Mouse (Mus musculus) stomach, postnatal 0 days (tissue): ENCODE data around the gene Cask. TPM values are rescaled to one million over a fixed set of nuclear protein-coding genes. Genes with fewer than 3 reads are reported as not detected.

Source experiments
- ATAC-seq: fragments of 200-750 bp; cut with Nextera tagmentation; 2 replicates; pipeline ENCODE4 v1.8.0; 2017; ENCODE audit not compliant: low FRiP score, low TSS enrichment
- DNase-seq: peaks from one replicate; pipeline ENCODE4 v3.0.0-alpha.2; 2016; ENCODE audit warnings: low spot score
- H3K27ac ChIP-seq: fragments of 300-500 bp; sonication (generic); replicated peaks from 2 replicates; pipeline ENCODE4 v1.5.1; 2014; ENCODE audit warnings: mild to moderate bottlenecking, control low read depth
- H3K27me3 ChIP-seq: fragments of 300-500 bp; sonication (generic); 2 replicates; pipeline ENCODE4 v1.6.1; 2014; ENCODE audit warnings: low read length; ENCODE audit not compliant: control insufficient read depth, insufficient read depth
- H3K36me3 ChIP-seq: fragments of 300-500 bp; sonication (generic); 2 replicates; pipeline ENCODE4 v1.6.1; 2014; ENCODE audit warnings: low read length, mixed read lengths; ENCODE audit not compliant: control insufficient read depth, insufficient read depth
- H3K4me1 ChIP-seq: fragments of 300-500 bp; sonication (generic); replicated peaks from 2 replicates; pipeline ENCODE4 v1.6.1; 2014; ENCODE audit warnings: antibody characterized with exemption; ENCODE audit not compliant: control insufficient read depth, insufficient read depth
- H3K4me2 ChIP-seq: fragments of 300-500 bp; sonication (generic); replicated peaks from 2 replicates; pipeline ENCODE4 v1.6.1; 2014; ENCODE audit warnings: low read depth, mild to moderate bottlenecking, control low read depth, moderate library complexity
- H3K4me3 ChIP-seq: fragments of 300-500 bp; sonication (generic); 2 replicates; pipeline ENCODE4 v1.5.1; 2014; ENCODE audit warnings: low read depth, low read length, control low read depth
- H3K9ac ChIP-seq: fragments of 300-500 bp; sonication (generic); 2 replicates; pipeline ENCODE4 v1.6.1; 2014; ENCODE audit warnings: mild to moderate bottlenecking, low read length, control low read depth, mixed read lengths
- H3K9me3 ChIP-seq: fragments of 300-500 bp; sonication (generic); 2 replicates; pipeline ENCODE4 v1.6.1; 2016; ENCODE audit warnings: low read length; ENCODE audit not compliant: control insufficient read depth
- CTCF ChIP-seq: IDR thresholded peaks from 2 replicates; pipeline ENCODE4 v1.5.1; 2016; ENCODE audit warnings: antibody characterized with exemption, low read depth, mild to moderate bottlenecking, moderate library complexity
- EP300 ChIP-seq: optimal IDR thresholded peaks from 2 replicates; pipeline ENCODE3; 2016; ENCODE audit warnings: antibody characterized with exemption
- WGBS: fragments of 180-500 bp; shearing (Covaris S2); extraction: QIAGEN DNeasy Blood & Tissue Kit; methylation state at CpG from one replicate; pipeline ENCODE4 v1.1.7; 2014; 5-methylcytosine and 5-hydroxymethylcytosine counted together
- polyA plus RNA-seq: library from polyadenylated mRNA; unstranded; fragments of >200 nt; fragmentation: Nextera tagmentation; extraction: Ambion mirVana; gene quantifications from 2 replicates; pipeline ENCODE4 v1.2.1, GENCODE M21; 2015

The Cask gene
- polyA plus RNA-seq, 1 experiment from 2014 or later: 9.3 TPM

DNA sequence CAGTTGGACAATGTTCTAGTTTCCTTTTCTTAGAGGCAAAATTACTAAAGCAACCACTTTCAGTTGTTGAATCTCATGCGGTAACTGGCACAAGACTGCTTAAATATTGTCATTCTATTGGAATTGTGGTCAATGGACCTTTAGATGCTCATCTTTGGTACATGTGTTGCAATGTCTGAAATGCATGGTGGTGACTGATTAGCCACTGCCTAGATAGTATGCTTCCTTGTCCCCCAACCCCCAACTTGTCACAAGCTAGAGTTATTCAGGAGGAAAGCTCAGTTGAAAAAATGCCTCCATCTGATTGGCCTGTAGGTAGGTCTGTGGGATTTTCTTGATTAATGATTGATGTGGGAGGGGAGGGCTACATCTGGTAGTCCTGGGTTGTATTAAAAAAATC lies 233.9 kb downstream of the Cask start:
- H3K36me3 ChIP-seq: no peaks in the 10 kb centered on the region
- 93% methylated on average over 1 of the region's 1 CpGs for WGBS
- ATAC-seq: no peak

DNA sequence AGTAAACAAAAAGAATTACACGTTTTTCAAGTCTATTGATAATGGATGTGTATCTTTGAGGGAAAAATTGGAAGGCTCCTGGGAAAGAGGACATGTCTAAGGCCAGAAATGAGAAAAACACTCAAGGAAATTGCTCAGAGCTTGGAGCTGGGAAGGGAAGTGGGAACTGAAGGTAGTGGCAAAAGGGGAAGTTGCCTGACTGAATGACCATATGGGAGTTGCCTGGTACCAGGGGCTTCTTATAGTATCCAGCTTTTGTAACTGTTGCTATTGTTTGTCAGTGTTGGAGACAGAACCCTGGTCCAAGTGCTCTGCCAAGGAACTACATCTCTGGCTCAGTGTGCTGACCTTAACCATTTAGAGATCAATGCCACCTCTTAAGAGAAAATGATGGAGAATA lies 234.4 kb downstream of the Cask start:
- Histone ChIP-seq H3K9me3 (no peaks in the 10 kb centered on the region), H3K9ac (no peak overlapping the region), H3K27me3 (no peaks in the 10 kb centered on the region), H3K4me3 (no peak overlapping the region), H3K36me3 (no peaks in the 10 kb centered on the region), H3K27ac (no peak overlapping the region), H3K4me1 (no peaks in the 10 kb centered on the region), H3K4me2 (no peak overlapping the region)
- TF ChIP-seq EP300: no peak
- no peak for TF ChIP-seq CTCF
- WGBS: 39% methylated on average over 1 of the region's 1 CpGs
- no peak for DNase-seq
- ATAC-seq: no peak

More for the DNA sequence above, 233.9 kb downstream of the Cask start:
- Histone ChIP-seq H3K9ac (no peak overlapping the region), H3K27ac (no peak overlapping the region), H3K4me1 (no peaks in the 10 kb centered on the region), H3K4me2 (no peak overlapping the region), H3K27me3 (no peaks in the 10 kb centered on the region), H3K9me3 (no peaks in the 10 kb centered on the region), H3K4me3 (no peak overlapping the region)
- no peak for TF ChIP-seq EP300
- TF ChIP-seq CTCF: no peak
- no peak for DNase-seq

DNA sequence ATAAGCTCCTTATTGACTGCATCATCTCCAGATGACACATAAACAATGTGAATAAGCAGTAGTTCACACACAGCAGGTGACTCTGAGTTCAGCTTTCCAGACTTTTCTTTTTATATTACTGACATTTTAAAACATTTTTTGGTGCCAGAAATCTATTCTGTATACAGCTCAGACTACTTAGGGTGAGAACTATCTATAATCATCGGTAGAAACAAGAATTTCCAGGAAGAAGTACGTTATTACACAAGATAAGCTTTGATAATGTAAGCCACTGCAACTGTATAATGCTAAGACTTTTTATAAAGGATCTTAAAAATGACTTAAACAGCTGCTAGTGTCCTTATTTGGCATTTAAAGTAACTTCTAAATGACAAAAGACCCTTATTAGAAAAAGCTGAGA lies 239.1 kb downstream of the Cask start:
- TF ChIP-seq CTCF (no peak), EP300 (no peak)
- Histone ChIP-seq H3K27me3 (no peaks in the 10 kb centered on the region), H3K9ac (no peak overlapping the region), H3K4me1 (no peaks in the 10 kb centered on the region), H3K4me3 (no peak overlapping the region), H3K27ac (no peak overlapping the region), H3K36me3 (no peaks in the 10 kb centered on the region), H3K9me3 (no peaks in the 10 kb centered on the region), H3K4me2 (no peak overlapping the region)
- ATAC-seq (no peak), DNase-seq (no peak)
- 22% methylated on average over 2 of the region's 2 CpGs for WGBS

DNA sequence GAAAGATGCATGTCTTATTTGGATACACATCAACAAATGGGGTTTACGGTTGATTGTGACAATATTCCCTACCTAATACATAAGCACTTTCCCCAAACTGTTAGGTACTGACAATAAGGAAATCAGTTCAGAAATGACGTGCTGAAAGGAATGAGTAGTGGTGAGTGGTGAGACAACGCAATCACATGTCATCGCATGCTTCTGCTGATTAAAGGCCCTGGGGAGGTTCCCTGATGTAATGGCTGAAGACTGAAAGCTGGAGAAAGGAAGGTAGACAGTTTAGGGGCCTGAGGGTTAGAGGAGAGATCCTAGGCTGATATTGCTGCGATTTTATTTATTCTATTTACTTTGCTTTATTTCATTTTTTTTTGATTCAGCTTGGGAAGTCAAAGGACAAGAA lies 240.1 kb downstream of the Cask start:
- TF ChIP-seq EP300 (no peak), CTCF (no peak)
- 96% methylated on average over 5 of the region's 5 CpGs for WGBS
- no peak for ATAC-seq

DNA sequence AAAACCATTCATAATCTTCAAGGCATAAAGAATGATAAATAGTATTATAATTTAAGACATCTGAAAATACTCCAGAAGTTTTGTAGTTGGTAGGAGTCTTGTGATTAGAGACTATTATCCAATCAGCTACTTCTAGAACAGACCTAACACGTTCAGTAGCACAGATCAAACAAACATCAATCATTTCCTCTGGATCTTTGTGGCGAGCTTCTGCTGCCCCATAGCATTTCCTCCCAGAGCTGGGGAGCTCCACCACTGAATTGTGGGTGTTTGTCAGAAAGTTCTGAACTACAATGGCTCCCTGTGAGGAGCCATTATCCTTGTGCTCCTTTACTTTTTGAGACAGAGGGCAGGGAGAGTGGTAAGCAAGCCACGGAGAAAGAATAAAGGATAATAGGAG lies 243.4 kb downstream of the Cask start:
- WGBS: 29% methylated on average over 3 of the region's 3 CpGs
- DNase-seq (no peak), ATAC-seq (no peak)
- Histone ChIP-seq H3K9ac (no peak overlapping the region), H3K4me3 (no peak overlapping the region), H3K27me3 (no peaks in the 10 kb centered on the region), H3K9me3 (no peaks in the 10 kb centered on the region), H3K4me1 (no peaks in the 10 kb centered on the region), H3K36me3 (no peaks in the 10 kb centered on the region), H3K4me2 (no peak overlapping the region), H3K27ac (no peak overlapping the region)
- TF ChIP-seq CTCF (no peak), EP300 (no peak)

More for the DNA sequence above, 240.1 kb downstream of the Cask start:
- H3K27ac ChIP-seq: no peak overlapping the region
- no peak overlapping the region for H3K9ac ChIP-seq
- no peaks in the 10 kb centered on the region for H3K9me3 ChIP-seq
- H3K27me3 ChIP-seq: no peaks in the 10 kb centered on the region
- H3K4me2 ChIP-seq: no peak overlapping the region
- no peaks in the 10 kb centered on the region for H3K4me1 ChIP-seq
- H3K36me3 ChIP-seq: no peaks in the 10 kb centered on the region
- DNase-seq: no peak
- H3K4me3 ChIP-seq: no peak overlapping the region

DNA sequence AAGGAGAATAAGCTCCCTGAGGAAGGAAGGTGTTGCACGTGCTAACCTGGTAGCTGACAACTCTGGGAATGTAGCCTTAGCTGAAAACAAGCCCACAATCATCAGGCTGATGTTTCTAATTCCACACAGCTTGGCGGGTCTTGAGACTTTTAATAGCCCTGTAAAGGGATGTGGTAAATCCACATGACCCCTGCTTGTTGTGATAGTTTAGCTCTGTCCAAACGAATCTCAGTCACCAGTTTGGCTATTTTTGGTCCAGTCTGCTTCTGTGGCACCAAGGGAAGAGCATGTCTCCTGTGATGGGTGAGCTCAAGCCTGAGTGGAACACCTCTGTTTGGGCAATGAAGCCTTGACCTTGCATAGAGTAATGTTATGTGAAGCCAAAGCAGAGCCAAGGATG lies 244.4 kb downstream of the Cask start:
- TF ChIP-seq EP300: no peak
- no peaks in the 10 kb centered on the region for H3K9me3 ChIP-seq
- H3K9ac ChIP-seq: no peak overlapping the region
- ATAC-seq: no peak
- H3K27ac ChIP-seq: no peak overlapping the region
- no peaks in the 10 kb centered on the region for H3K27me3 ChIP-seq
- 75% methylated on average over 3 of the region's 3 CpGs for WGBS
- no peaks in the 10 kb centered on the region for H3K4me1 ChIP-seq
- H3K4me3 ChIP-seq: no peak overlapping the region
- H3K36me3 ChIP-seq: no peaks in the 10 kb centered on the region
- no peak for DNase-seq
- H3K4me2 ChIP-seq: no peak overlapping the region
